Mouse (Mus musculus): Measurements from ENCODE around the gene Fbxo36.

Fbxo36 gene

DNA sequence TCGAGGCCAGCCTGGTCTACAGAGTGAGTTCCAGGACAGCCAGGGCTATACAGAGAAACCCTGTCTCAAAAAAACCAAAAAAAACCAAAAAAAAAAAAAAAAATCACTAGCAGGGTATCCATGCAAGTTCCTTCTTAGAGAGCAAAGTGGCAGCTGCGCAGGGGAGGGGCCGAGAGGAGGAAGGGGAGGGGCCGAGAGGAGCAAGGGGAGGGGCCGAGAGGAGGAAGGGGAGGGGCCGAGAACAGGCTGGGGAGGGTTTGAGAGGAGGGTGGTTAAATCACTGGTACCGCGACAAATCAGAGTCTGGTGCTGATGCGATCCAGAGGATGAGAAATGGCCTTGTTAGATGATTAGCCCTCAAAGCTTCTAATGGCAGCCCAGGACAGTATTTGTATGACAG, 52.1 kb downstream of the Fbxo36 start:
- no peak for DNase-seq (ENCODE audit: low read depth, low spot score)
- H3K36me3 ChIP-seq (ENCODE audit: control insufficient read depth, insufficient read depth, low read length, poor library complexity, severe bottlenecking) = no peaks in the 10 kb centered on the region
- H3K27me3 ChIP-seq (ENCODE audit: control insufficient read depth, insufficient read depth, low read length, poor library complexity, severe bottlenecking) = no peaks in the 10 kb centered on the region

DNA sequence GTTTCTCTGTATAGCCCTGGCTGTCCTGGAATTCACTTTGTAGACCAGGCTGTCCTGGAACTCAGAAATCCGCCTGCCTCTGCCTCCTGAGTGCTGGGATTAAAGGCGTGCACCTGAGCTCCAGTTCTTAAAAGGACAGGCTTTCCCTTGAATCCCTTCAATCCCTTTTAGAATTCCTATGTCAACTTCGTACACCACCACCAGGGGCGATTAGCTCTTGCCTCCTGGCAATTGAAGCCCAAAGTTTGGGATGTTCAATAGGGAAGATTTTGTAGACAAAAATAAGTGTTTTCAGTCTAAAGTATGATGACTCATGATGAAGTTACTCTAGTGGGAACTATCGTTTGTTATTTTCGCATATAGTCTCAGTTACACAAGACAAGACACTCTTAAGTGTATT, 57.7 kb downstream of the Fbxo36 start:
- no peak for DNase-seq (ENCODE audit: low read depth, low spot score)
- no peaks in the 10 kb centered on the region for H3K27me3 ChIP-seq (ENCODE audit: control insufficient read depth, insufficient read depth, low read length, poor library complexity, severe bottlenecking)

GRCm38 (mm10) chr1:84899156-84899555, 59.5 kb downstream of the Fbxo36 start:
- no peak for DNase-seq (ENCODE audit: low read depth, low spot score)
- Histone ChIP-seq H3K36me3 (ENCODE audit: control insufficient read depth, insufficient read depth, low read length, poor library complexity, severe bottlenecking) (no peaks in the 10 kb centered on the region), H3K27me3 (ENCODE audit: control insufficient read depth, insufficient read depth, low read length, poor library complexity, severe bottlenecking) (no peaks in the 10 kb centered on the region)

More for the DNA sequence above, 57.7 kb downstream of the Fbxo36 start:
- no peaks in the 10 kb centered on the region for H3K36me3 ChIP-seq (ENCODE audit: control insufficient read depth, insufficient read depth, low read length, poor library complexity, severe bottlenecking)

- Histone ChIP-seq H3K27me3 (ENCODE audit: control insufficient read depth, insufficient read depth, low read length, poor library complexity, severe bottlenecking) (no peaks in the 10 kb centered on the region), H3K36me3 (ENCODE audit: control insufficient read depth, insufficient read depth, low read length, poor library complexity, severe bottlenecking) (no peaks in the 10 kb centered on the region)
- no peak for DNase-seq (ENCODE audit: low read depth, low spot score)
Observed at GRCm38 (mm10) chr1:84904467-84904866, 64.8 kb downstream of the Fbxo36 start.

DNA sequence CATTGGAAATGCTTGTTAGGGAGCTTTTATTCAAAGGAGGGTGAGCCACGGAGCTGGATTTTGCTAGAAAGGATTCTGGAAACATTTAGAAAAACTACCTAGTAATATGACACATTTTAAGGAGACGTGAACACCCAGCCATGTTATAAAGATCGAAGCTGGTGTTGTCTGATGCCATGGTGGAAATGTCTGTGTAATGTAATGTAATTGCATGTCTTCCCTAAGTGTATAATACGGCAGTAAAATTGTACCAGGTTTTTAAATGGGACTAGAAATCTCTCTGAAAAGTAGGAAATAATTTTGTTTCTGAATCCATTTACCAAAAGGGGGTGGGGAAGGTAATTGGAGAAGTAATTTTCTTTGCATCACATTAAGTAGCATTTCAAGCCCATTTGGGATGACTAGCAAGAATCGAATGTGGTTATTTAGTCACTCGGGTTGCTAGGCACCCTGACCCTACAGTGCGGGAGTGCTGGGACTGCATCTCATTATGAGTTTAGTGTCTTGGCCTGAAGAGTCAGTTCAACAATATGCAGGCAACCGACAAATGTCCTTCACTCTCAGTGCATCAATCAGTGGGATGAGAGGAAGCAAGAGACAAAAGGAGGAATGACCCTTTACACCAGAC, 70.7 kb downstream of the Fbxo36 start:
- DNase-seq (ENCODE audit: low read depth, low spot score) = no peak
- no peaks in the 10 kb centered on the region for H3K27me3 ChIP-seq (ENCODE audit: control insufficient read depth, insufficient read depth, low read length, poor library complexity, severe bottlenecking)
- H3K36me3 ChIP-seq (ENCODE audit: control insufficient read depth, insufficient read depth, low read length, poor library complexity, severe bottlenecking) = no peaks in the 10 kb centered on the region

- no peak for DNase-seq (ENCODE audit: low read depth, low spot score)
- H3K27me3 ChIP-seq (ENCODE audit: control insufficient read depth, insufficient read depth, low read length, poor library complexity, severe bottlenecking) = no peaks in the 10 kb centered on the region
Observed at GRCm38 (mm10) chr1:84912571-84912970, 72.9 kb downstream of the Fbxo36 start.

GRCm38 (mm10) chr1:84915010-84915409, 75.4 kb downstream of the Fbxo36 start:
- DNase-seq (ENCODE audit: low read depth, low spot score) = no peak
- Histone ChIP-seq H3K27me3 (ENCODE audit: control insufficient read depth, insufficient read depth, low read length, poor library complexity, severe bottlenecking) (no peaks in the 10 kb centered on the region), H3K36me3 (ENCODE audit: control insufficient read depth, insufficient read depth, low read length, poor library complexity, severe bottlenecking) (no peaks in the 10 kb centered on the region)

More at GRCm38 (mm10) chr1:84912571-84912970, 72.9 kb downstream of the Fbxo36 start:
- no peaks in the 10 kb centered on the region for H3K36me3 ChIP-seq (ENCODE audit: control insufficient read depth, insufficient read depth, low read length, poor library complexity, severe bottlenecking)

GRCm38 (mm10) chr1:84918865-84919264, 79.2 kb downstream of the Fbxo36 start:
- Histone ChIP-seq H3K27me3 (ENCODE audit: control insufficient read depth, insufficient read depth, low read length, poor library complexity, severe bottlenecking) (no peaks in the 10 kb centered on the region), H3K36me3 (ENCODE audit: control insufficient read depth, insufficient read depth, low read length, poor library complexity, severe bottlenecking) (no peaks in the 10 kb centered on the region)
- DNase-seq (ENCODE audit: low read depth, low spot score) = no peak

DNA sequence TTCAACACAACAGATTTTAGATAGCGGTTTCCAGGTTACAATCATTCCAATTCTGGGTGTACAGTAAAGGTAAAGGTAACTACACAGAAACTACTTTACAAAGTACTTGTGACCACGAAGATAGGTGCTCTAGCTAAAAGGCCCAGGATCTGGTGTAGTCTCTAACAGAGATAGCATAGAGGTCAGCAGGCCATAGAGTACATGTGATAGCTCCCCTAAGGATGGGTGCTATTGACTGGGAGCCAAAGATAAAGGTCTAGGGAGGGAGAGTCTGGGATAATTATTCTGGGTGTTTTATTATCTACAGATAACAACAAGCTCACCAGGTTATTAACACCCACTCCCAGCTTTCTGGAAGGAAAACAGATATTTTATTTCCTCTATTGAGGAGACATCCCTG, 83.8 kb downstream of the Fbxo36 start:
- Histone ChIP-seq H3K36me3 (ENCODE audit: control insufficient read depth, insufficient read depth, low read length, poor library complexity, severe bottlenecking) (no peaks in the 10 kb centered on the region), H3K27me3 (ENCODE audit: control insufficient read depth, insufficient read depth, low read length, poor library complexity, severe bottlenecking) (no peaks in the 10 kb centered on the region)
- no peak for DNase-seq (ENCODE audit: low read depth, low spot score)

DNA sequence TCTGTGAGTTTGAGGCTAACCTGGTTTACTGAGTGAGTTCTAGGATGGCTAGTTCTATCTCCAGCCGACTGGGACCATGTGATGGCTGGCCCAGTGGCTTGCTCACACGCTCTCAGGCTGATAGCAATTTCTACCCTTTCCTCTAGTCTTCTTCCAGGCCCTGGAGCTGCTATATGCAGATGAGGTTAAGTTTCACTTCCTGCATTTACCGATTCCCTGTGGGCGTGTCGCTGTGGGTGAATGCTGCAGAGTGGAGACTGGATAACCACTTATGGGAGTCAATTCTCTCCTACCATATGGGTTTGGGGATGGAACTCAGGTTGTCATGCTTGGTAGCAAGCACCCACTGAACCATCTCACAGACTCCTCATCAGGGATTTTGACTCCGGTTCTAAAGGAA, 84.5 kb downstream of the Fbxo36 start:
- Histone ChIP-seq H3K36me3 (ENCODE audit: control insufficient read depth, insufficient read depth, low read length, poor library complexity, severe bottlenecking) (no peaks in the 10 kb centered on the region), H3K27me3 (ENCODE audit: control insufficient read depth, insufficient read depth, low read length, poor library complexity, severe bottlenecking) (no peaks in the 10 kb centered on the region)
- DNase-seq (ENCODE audit: low read depth, low spot score) = no peak

DNA sequence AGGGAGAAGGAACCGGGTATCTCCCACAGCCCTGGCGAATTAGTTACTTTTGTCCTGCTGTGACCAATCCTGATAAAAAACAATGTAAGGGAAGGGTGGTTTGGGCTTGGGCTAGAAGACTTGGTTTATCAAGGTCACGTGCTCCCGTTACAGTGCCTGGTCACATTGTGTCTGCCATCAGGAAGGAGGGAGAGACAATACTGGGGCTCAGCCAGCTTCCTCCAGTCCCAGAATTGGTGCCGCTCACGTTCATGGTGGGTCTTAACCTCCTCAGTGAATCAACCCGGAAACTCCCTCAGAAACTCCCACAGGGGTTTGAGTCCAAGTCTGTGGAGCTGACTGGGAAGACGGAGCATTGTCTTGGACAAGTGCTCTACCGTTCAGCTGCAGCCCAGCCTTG, 86.0 kb downstream of the Fbxo36 start:
- Histone ChIP-seq H3K27me3 (ENCODE audit: control insufficient read depth, insufficient read depth, low read length, poor library complexity, severe bottlenecking) (no peaks in the 10 kb centered on the region), H3K36me3 (ENCODE audit: control insufficient read depth, insufficient read depth, low read length, poor library complexity, severe bottlenecking) (no peaks in the 10 kb centered on the region)
- no peak for DNase-seq (ENCODE audit: low read depth, low spot score)

GRCm38 (mm10) chr1:84933472-84934150, 94.0 kb downstream of the Fbxo36 start:
- Histone ChIP-seq H3K36me3 (ENCODE audit: control insufficient read depth, insufficient read depth, low read length, poor library complexity, severe bottlenecking) (no peaks in the 10 kb centered on the region), H3K27me3 (ENCODE audit: control insufficient read depth, insufficient read depth, low read length, poor library complexity, severe bottlenecking) (no peaks in the 10 kb centered on the region; the same call in 1 of the 2 replicates)
- DNase-seq (ENCODE audit: low read depth, low spot score) = peak; percentile 35

DNA sequence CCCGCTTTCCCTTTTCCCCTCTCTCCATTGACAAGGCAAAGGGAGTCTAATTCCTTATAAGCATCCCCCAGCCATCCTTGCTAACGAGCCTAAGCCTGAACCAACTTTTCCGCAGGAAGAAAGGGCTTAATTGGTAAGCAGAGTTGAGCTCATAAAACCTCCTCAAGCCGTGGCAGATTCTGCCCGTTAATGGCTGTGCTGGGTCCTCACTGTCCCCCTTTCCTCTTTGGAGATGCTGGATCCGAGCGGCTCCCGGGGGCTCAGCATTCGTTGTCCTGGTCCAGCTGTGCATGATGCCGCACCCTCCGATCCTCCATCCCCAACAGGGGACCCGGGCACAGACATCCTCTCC, 94.5 kb downstream of the Fbxo36 start:
- Histone ChIP-seq H3K36me3 (ENCODE audit: control insufficient read depth, insufficient read depth, low read length, poor library complexity, severe bottlenecking) (no peaks in the 10 kb centered on the region), H3K27me3 (ENCODE audit: control insufficient read depth, insufficient read depth, low read length, poor library complexity, severe bottlenecking) (no peaks in the 10 kb centered on the region; the same call in 1 of the 2 replicates)
- DNase-seq (ENCODE audit: low read depth, low spot score) = no peak

GRCm38 (mm10) chr1:84934503-84935333, 95.1 kb downstream of the Fbxo36 start, which contains the start of gene Slc16a14:
Gene Slc16a14, minus strand, starts transcription at chr1:84935134.
- DNase-seq (ENCODE audit: low read depth, low spot score) = no peak

GRCm38 (mm10) chr1:84935668-84936067, 96.0 kb downstream of the Fbxo36 start:
- no peaks in the 10 kb centered on the region; the same call in 1 of the 2 replicates for H3K27me3 ChIP-seq (ENCODE audit: control insufficient read depth, insufficient read depth, low read length, poor library complexity, severe bottlenecking)
- no peak for DNase-seq (ENCODE audit: low read depth, low spot score)
- no peaks in the 10 kb centered on the region for H3K36me3 ChIP-seq (ENCODE audit: control insufficient read depth, insufficient read depth, low read length, poor library complexity, severe bottlenecking)

More at GRCm38 (mm10) chr1:84934503-84935333, 95.1 kb downstream of the Fbxo36 start, which contains the start of gene Slc16a14:
- no peaks in the 10 kb centered on the region; the same call in 1 of the 2 replicates for H3K27me3 ChIP-seq (ENCODE audit: control insufficient read depth, insufficient read depth, low read length, poor library complexity, severe bottlenecking)
- H3K36me3 ChIP-seq (ENCODE audit: control insufficient read depth, insufficient read depth, low read length, poor library complexity, severe bottlenecking) = no peaks in the 10 kb centered on the region
